Mouse (Mus musculus) brown adipose tissue, adult 24 weeks (tissue): ENCODE measurements around the gene Ostf1. TPM values are rescaled to one million over a fixed set of nuclear protein-coding genes. Genes with fewer than 3 reads are reported as not detected.

Source experiments
- H3K27ac ChIP-seq: fragments of 200-500 bp; replicated peaks from 2 replicates; pipeline ENCODE4 v1.5.1; 2012; ENCODE audit warnings: low read depth, mild to moderate bottlenecking, low read length
- H3K4me1 ChIP-seq: fragments of 200-500 bp; 2 replicates; pipeline ENCODE4 v1.6.1; 2012; ENCODE audit warnings: low read length, mixed read lengths; ENCODE audit not compliant: control insufficient read depth, insufficient read depth, insufficient read length
- H3K4me3 ChIP-seq: fragments of 200-500 bp; 2 replicates; pipeline ENCODE4 v1.5.1; 2012; ENCODE audit warnings: low read depth, mild to moderate bottlenecking, low read length, moderate library complexity; ENCODE audit not compliant: insufficient read depth
- polyA plus RNA-seq: library from polyadenylated mRNA; stranded (reverse); fragments of >200 nt; gene quantifications from 2 replicates; pipeline ENCODE4 v1.2.4, GENCODE M21; 2012; ENCODE audit not compliant: missing spikeins, insufficient read depth, insufficient read length

The Ostf1 gene
- 92.4 and 102 TPM in 2 replicates for polyA plus RNA-seq

- peak within 1 kb of the TSS; percentile 95 for H3K4me3 ChIP-seq
- H3K4me1 ChIP-seq, result peaks cover 10% of the 10 kb centered on the region; the same call in 1 of the 2 replicates
These were observed at the start of gene Ostf1, which contains the start of gene Nmrk1 for GRCm38 (mm10) chr19:18631644-18632219. Ostf1 (minus strand) TSS chr19:18631823. Nmrk1 (plus strand) TSS chr19:18631950.

GRCm38 (mm10) chr19:18673116-18673515, 41.5 kb upstream of the Ostf1 start:
- peaks cover 5% of the 10 kb centered on the region for H3K4me1 ChIP-seq
- H3K27ac ChIP-seq, result no peak overlapping the region
- no peak overlapping the region for H3K4me3 ChIP-seq

More at GRCm38 (mm10) chr19:18631644-18632219, at the start of gene Ostf1, which contains the start of gene Nmrk1:
- peak within 1 kb of the TSS; percentile 87 for H3K27ac ChIP-seq

GRCm38 (mm10) chr19:18672498-18672897, 40.9 kb upstream of the Ostf1 start:
- H3K27ac ChIP-seq, result no peak overlapping the region
- peaks cover 5% of the 10 kb centered on the region for H3K4me1 ChIP-seq
- no peak overlapping the region for H3K4me3 ChIP-seq

GRCm38 (mm10) chr19:18671056-18671741, 39.6 kb upstream of the Ostf1 start:
- Histone ChIP-seq H3K27ac (peak overlapping the region; percentile 3; the same call in 1 of the 2 replicates), H3K4me1 (peaks cover 5% of the 10 kb centered on the region), H3K4me3 (peak overlapping the region; percentile 87)

GRCm38 (mm10) chr19:18670608-18671007, 39.0 kb upstream of the Ostf1 start, which contains the start of gene Carnmt1:
Carnmt1 (plus strand) TSS chr19:18670764.
- Histone ChIP-seq H3K4me1 (peaks cover 5% of the 10 kb centered on the region), H3K4me3 (peak within 1 kb of the TSS; percentile 87), H3K27ac (peak within 1 kb of the TSS; percentile 3; the same call in 1 of the 2 replicates)

- no peak overlapping the region for H3K27ac ChIP-seq
- peaks cover 5% of the 10 kb centered on the region for H3K4me1 ChIP-seq
- no peak overlapping the region for H3K4me3 ChIP-seq
These were observed 37.9 kb upstream of the Ostf1 start for GRCm38 (mm10) chr19:18669551-18669950.

- Histone ChIP-seq H3K27ac (no peak overlapping the region), H3K4me3 (no peak overlapping the region), H3K4me1 (peaks cover 3% of the 10 kb centered on the region; the same call in 1 of the 2 replicates)
These were observed 35.3 kb upstream of the Ostf1 start for GRCm38 (mm10) chr19:18666966-18667365.

GRCm38 (mm10) chr19:18663904-18664303, 32.3 kb upstream of the Ostf1 start:
- Histone ChIP-seq H3K4me3 (no peak overlapping the region), H3K4me1 (no peaks in the 10 kb centered on the region), H3K27ac (no peak overlapping the region)

GRCm38 (mm10) chr19:18661683-18662082, 30.1 kb upstream of the Ostf1 start:
- Histone ChIP-seq H3K27ac (no peak overlapping the region), H3K4me1 (no peaks in the 10 kb centered on the region), H3K4me3 (no peak overlapping the region)

- H3K4me3 ChIP-seq, result no peak overlapping the region
- H3K4me1 ChIP-seq, result no peaks in the 10 kb centered on the region
- no peak overlapping the region for H3K27ac ChIP-seq
These were observed 28.8 kb upstream of the Ostf1 start for GRCm38 (mm10) chr19:18660466-18660865.

GRCm38 (mm10) chr19:18659349-18659748, 27.7 kb upstream of the Ostf1 start:
- H3K27ac ChIP-seq, result no peak overlapping the region
- no peaks in the 10 kb centered on the region for H3K4me1 ChIP-seq
- H3K4me3 ChIP-seq, result no peak overlapping the region

- no peaks in the 10 kb centered on the region for H3K4me1 ChIP-seq
- no peak overlapping the region for H3K27ac ChIP-seq
- no peak overlapping the region for H3K4me3 ChIP-seq
These were observed 26.9 kb upstream of the Ostf1 start for GRCm38 (mm10) chr19:18658473-18658872.

GRCm38 (mm10) chr19:18655999-18656398, 24.4 kb upstream of the Ostf1 start:
- no peak overlapping the region for H3K4me3 ChIP-seq
- no peak overlapping the region for H3K27ac ChIP-seq
- no peaks in the 10 kb centered on the region for H3K4me1 ChIP-seq

- Histone ChIP-seq H3K4me3 (no peak overlapping the region), H3K27ac (no peak overlapping the region), H3K4me1 (no peaks in the 10 kb centered on the region)
These were observed 23.4 kb upstream of the Ostf1 start for GRCm38 (mm10) chr19:18654984-18655383.

GRCm38 (mm10) chr19:18654330-18654729, 22.7 kb upstream of the Ostf1 start:
- Histone ChIP-seq H3K4me1 (no peaks in the 10 kb centered on the region), H3K27ac (no peak overlapping the region)

GRCm38 (mm10) chr19:18653058-18653457, 21.4 kb upstream of the Ostf1 start:
- Histone ChIP-seq H3K27ac (no peak overlapping the region), H3K4me3 (no peak overlapping the region), H3K4me1 (no peaks in the 10 kb centered on the region)

More at GRCm38 (mm10) chr19:18654330-18654729, 22.7 kb upstream of the Ostf1 start:
- no peak overlapping the region for H3K4me3 ChIP-seq
